Mouse (Mus musculus) G1E-ER4 (cell line): Measurements from ENCODE around the gene Cpb2. TPM values are rescaled to one million over a fixed set of nuclear protein-coding genes. Genes with fewer than 3 reads are reported as not detected.

ENCODE experiments used
- GATA1 ChIP-seq: IDR thresholded peaks from one replicate; pipeline ENCODE4 v1.8.0; 2012; ENCODE audit warnings: low read length, inconsistent platforms
- polyA plus RNA-seq: library from polyadenylated mRNA; stranded (reverse); fragments of >175 nt; gene quantifications from 2 replicates; pipeline ENCODE4 v1.2.3, GENCODE M21; 2012

Cpb2 gene
- polyA plus RNA-seq = not detected in 2 replicates

GRCm38 (mm10) chr14:75242087-75242486 is at the start of gene Cpb2:
Gene Cpb2 (plus strand): TSS chr14:75242287.
- TF ChIP-seq GATA1 = no peak

- TF ChIP-seq GATA1 = no peak
Observed at GRCm38 (mm10) chr14:75192427-75192826, 49.7 kb upstream of the Cpb2 start.

- TF ChIP-seq GATA1 = no peak
Observed at GRCm38 (mm10) chr14:75192858-75193257, 49.2 kb upstream of the Cpb2 start.

- TF ChIP-seq GATA1 = no peak
Observed at GRCm38 (mm10) chr14:75195530-75195929, 46.6 kb upstream of the Cpb2 start.

GRCm38 (mm10) chr14:75197027-75197426 is 45.1 kb upstream of the Cpb2 start:
- no peak for TF ChIP-seq GATA1

GRCm38 (mm10) chr14:75197660-75198059 is 44.4 kb upstream of the Cpb2 start:
- TF ChIP-seq GATA1 = no peak

- no peak for TF ChIP-seq GATA1
Observed at GRCm38 (mm10) chr14:75205363-75206051, 36.6 kb upstream of the Cpb2 start.

- TF ChIP-seq GATA1 = no peak
Observed at GRCm38 (mm10) chr14:75206307-75206706, 35.8 kb upstream of the Cpb2 start.

GRCm38 (mm10) chr14:75208572-75209151 is 33.4 kb upstream of the Cpb2 start:
- no peak for TF ChIP-seq GATA1

GRCm38 (mm10) chr14:75213752-75214151 is 28.3 kb upstream of the Cpb2 start:
- no peak for TF ChIP-seq GATA1

- no peak for TF ChIP-seq GATA1
Observed at GRCm38 (mm10) chr14:75218843-75219242, 23.2 kb upstream of the Cpb2 start.

GRCm38 (mm10) chr14:75219250-75219913 is 22.7 kb upstream of the Cpb2 start:
- no peak for TF ChIP-seq GATA1

GRCm38 (mm10) chr14:75222386-75222785 is 19.7 kb upstream of the Cpb2 start:
- TF ChIP-seq GATA1 = no peak

GRCm38 (mm10) chr14:75227453-75228084 is 14.5 kb upstream of the Cpb2 start:
- no peak for TF ChIP-seq GATA1

GRCm38 (mm10) chr14:75229834-75230233 is 12.3 kb upstream of the Cpb2 start:
- TF ChIP-seq GATA1 = no peak

GRCm38 (mm10) chr14:75233070-75233469 is 9.0 kb upstream of the Cpb2 start:
- TF ChIP-seq GATA1 = no peak
